Mouse (Mus musculus): ENCODE measurements around the gene Lrrtm4.

Lrrtm4 gene

GRCm38 (mm10) chr6:80018765-80019164 lies at the start of gene Lrrtm4:
Gene Lrrtm4 (plus strand): TSS chr6:80018877.
- DNase-seq (ENCODE audit: low spot score): peak; percentile 69

GRCm38 (mm10) chr6:80019189-80019860 lies 648 bp downstream of the Lrrtm4 start:
- peak; percentile 8 for DNase-seq (ENCODE audit: low spot score)

- DNase-seq (ENCODE audit: low spot score): no peak
These were observed 1.2 kb downstream of the Lrrtm4 start for GRCm38 (mm10) chr6:80019861-80020230.

- no peak for DNase-seq (ENCODE audit: low spot score)
These were observed 38.2 kb downstream of the Lrrtm4 start for GRCm38 (mm10) chr6:80056849-80057248.

- DNase-seq (ENCODE audit: low spot score): no peak
These were observed 59.3 kb downstream of the Lrrtm4 start for GRCm38 (mm10) chr6:80078001-80078400.

GRCm38 (mm10) chr6:80079290-80079689 lies 60.6 kb downstream of the Lrrtm4 start:
- DNase-seq (ENCODE audit: low spot score): no peak

- no peak for DNase-seq (ENCODE audit: low spot score)
These were observed 76.2 kb downstream of the Lrrtm4 start for GRCm38 (mm10) chr6:80094909-80095308.

- no peak for DNase-seq (ENCODE audit: low spot score)
These were observed 86.7 kb downstream of the Lrrtm4 start for GRCm38 (mm10) chr6:80105343-80105742.

- no peak for DNase-seq (ENCODE audit: low spot score)
These were observed 87.2 kb downstream of the Lrrtm4 start for GRCm38 (mm10) chr6:80105843-80106242.

GRCm38 (mm10) chr6:80126419-80126818 lies 107.7 kb downstream of the Lrrtm4 start:
- no peak for DNase-seq (ENCODE audit: low spot score)

GRCm38 (mm10) chr6:80162585-80162984 lies 143.9 kb downstream of the Lrrtm4 start:
- no peak for DNase-seq (ENCODE audit: low spot score)

- no peak for DNase-seq (ENCODE audit: low spot score)
These were observed 163.2 kb downstream of the Lrrtm4 start for GRCm38 (mm10) chr6:80181916-80182315.

- no peak for DNase-seq (ENCODE audit: low spot score)
These were observed 163.7 kb downstream of the Lrrtm4 start for GRCm38 (mm10) chr6:80182353-80182752.

- DNase-seq (ENCODE audit: low spot score): no peak
These were observed 166.9 kb downstream of the Lrrtm4 start for GRCm38 (mm10) chr6:80185489-80186113.

- no peak for DNase-seq (ENCODE audit: low spot score)
These were observed 168.1 kb downstream of the Lrrtm4 start for GRCm38 (mm10) chr6:80186791-80187190.

- no peak for DNase-seq (ENCODE audit: low spot score)
These were observed 190.8 kb downstream of the Lrrtm4 start for GRCm38 (mm10) chr6:80209476-80209875.

GRCm38 (mm10) chr6:80210281-80210680 lies 191.6 kb downstream of the Lrrtm4 start:
- DNase-seq (ENCODE audit: low spot score): no peak

GRCm38 (mm10) chr6:80261595-80261994 lies 242.9 kb downstream of the Lrrtm4 start:
- DNase-seq (ENCODE audit: low spot score): no peak

GRCm38 (mm10) chr6:80263972-80264371 lies 245.3 kb downstream of the Lrrtm4 start:
- DNase-seq (ENCODE audit: low spot score): no peak

- DNase-seq (ENCODE audit: low spot score): no peak
These were observed 245.9 kb downstream of the Lrrtm4 start for GRCm38 (mm10) chr6:80264584-80264983.

- DNase-seq (ENCODE audit: low spot score): no peak
These were observed 247.1 kb downstream of the Lrrtm4 start for GRCm38 (mm10) chr6:80265746-80266145.

GRCm38 (mm10) chr6:80286968-80287367 lies 268.3 kb downstream of the Lrrtm4 start:
- peak; percentile 35 for DNase-seq (ENCODE audit: low spot score)

- no peak for DNase-seq (ENCODE audit: low spot score)
These were observed 283.2 kb downstream of the Lrrtm4 start for GRCm38 (mm10) chr6:80301871-80302270.

GRCm38 (mm10) chr6:80303568-80303967 lies 284.9 kb downstream of the Lrrtm4 start:
- DNase-seq (ENCODE audit: low spot score): no peak
